Comparison of ENCODE assay signal across 7 mouse cellular contexts in genomic region chr1:20951300-20951763, GRCm38 (mm10). TPM values are rescaled to one million over a fixed set of nuclear protein-coding genes. Genes with fewer than 3 reads are reported as not detected.
DNase-seq lines count a peak whose midpoint lies in the region; ATAC-seq and TF ChIP-seq lines count a peak whose summit lies in the region.

Gene Efhc1 (plus strand): TSS chr1:20951626.

- H3K4me1 ChIP-seq in bone marrow, adult 2 months (ENCODE audit: control insufficient read depth, insufficient read depth, low read length): no peaks in the 10 kb centered on the region; the same call in 1 of the 2 replicates
- no peaks in the 10 kb centered on the region for H3K4me1 ChIP-seq in embryonic facial prominence, embryonic 14.5 days (ENCODE audit: control insufficient read depth, insufficient read depth, low read length)
- H3K4me1 ChIP-seq in heart, adult 2 months (ENCODE audit: control insufficient read depth, insufficient read depth, low read length): no peaks in the 10 kb centered on the region
- H3K4me1 ChIP-seq in kidney, adult 2 months (ENCODE audit: control insufficient read depth, insufficient read depth, low read length): 0 out of 2 replicates have a peak, but pooled peaks cover 3% of the 10 kb centered on the region
- 0 out of 2 replicates have a peak, but pooled peaks cover 3% of the 10 kb centered on the region for H3K4me1 ChIP-seq in limb, embryonic 11.5 days (ENCODE audit: control insufficient read depth, insufficient read depth, low read length)
- peaks cover 10% of the 10 kb centered on the region for H3K4me1 ChIP-seq in midbrain, embryonic 13.5 days (replicated peaks)

- peak within 1 kb of the TSS; percentile 53 for H3K4me3 ChIP-seq in bone marrow, adult 2 months (replicated peaks; ENCODE audit: control insufficient read depth, low read depth, low read length)
- H3K4me3 ChIP-seq in embryonic facial prominence, embryonic 14.5 days (ENCODE audit: low read depth, low read length): peak within 1 kb of the TSS; percentile 55
- peak within 1 kb of the TSS; percentile 75 for H3K4me3 ChIP-seq in heart, adult 2 months
- H3K4me3 ChIP-seq in kidney, adult 2 months (ENCODE audit: insufficient read depth, low read depth, low read length): peak within 1 kb of the TSS; percentile 56
- peak within 1 kb of the TSS; percentile 50 for H3K4me3 ChIP-seq in limb, embryonic 11.5 days (ENCODE audit: low read depth, low read length)
- peak within 1 kb of the TSS; percentile 56 for H3K4me3 ChIP-seq in midbrain, embryonic 13.5 days (replicated peaks)

- no peaks in the 10 kb centered on the region for H3K79me2 ChIP-seq in heart, adult 2 months (replicated peaks; ENCODE audit: control insufficient read depth, insufficient read depth, low read length)

- peak within 1 kb of the TSS; percentile 70 for H3K4me2 ChIP-seq in embryonic facial prominence, embryonic 14.5 days (ENCODE audit: low read depth, low read length)
- H3K4me2 ChIP-seq in limb, embryonic 11.5 days (ENCODE audit: low read depth, severe bottlenecking): peak within 1 kb of the TSS; percentile 70
- H3K4me2 ChIP-seq in midbrain, embryonic 13.5 days (replicated peaks): peak within 1 kb of the TSS; percentile 66

- no peaks in the 10 kb centered on the region for H3K36me3 ChIP-seq in embryonic facial prominence, embryonic 14.5 days (ENCODE audit: control insufficient read depth, insufficient read depth, low read length)
- no peaks in the 10 kb centered on the region for H3K36me3 ChIP-seq in heart, adult 2 months (ENCODE audit: control insufficient read depth, insufficient read depth, low read length)
- H3K36me3 ChIP-seq in kidney, adult 2 months (ENCODE audit: control insufficient read depth, insufficient read depth, low read length): no peaks in the 10 kb centered on the region
- H3K36me3 ChIP-seq in limb, embryonic 11.5 days (ENCODE audit: control insufficient read depth, insufficient read depth, low read length): no peaks in the 10 kb centered on the region
- no peaks in the 10 kb centered on the region for H3K36me3 ChIP-seq in midbrain, embryonic 13.5 days

- peak; percentile 98 for ATAC-seq in embryonic facial prominence, embryonic 14.5 days (ENCODE audit: low read depth)
- ATAC-seq in limb, embryonic 11.5 days (ENCODE audit: insufficient number of reproducible peaks, low FRiP score, low TSS enrichment, low read depth): peak; percentile 97
- peak; percentile 98 for ATAC-seq in midbrain, embryonic 13.5 days

- H3K27me3 ChIP-seq in embryonic facial prominence, embryonic 14.5 days (replicated peaks; ENCODE audit: control insufficient read depth, insufficient read depth, low read length): no peaks in the 10 kb centered on the region
- H3K27me3 ChIP-seq in heart, adult 2 months (ENCODE audit: control insufficient read depth, insufficient read depth, low read length): no peaks in the 10 kb centered on the region
- no peaks in the 10 kb centered on the region for H3K27me3 ChIP-seq in kidney, adult 2 months (replicated peaks; ENCODE audit: control insufficient read depth, insufficient read depth, low read length)
- no peaks in the 10 kb centered on the region for H3K27me3 ChIP-seq in limb, embryonic 11.5 days (ENCODE audit: control insufficient read depth, insufficient read depth, low read length)
- H3K27me3 ChIP-seq in midbrain, embryonic 13.5 days: no peaks in the 10 kb centered on the region

- peak within 1 kb of the TSS; percentile 66 for H3K9ac ChIP-seq in embryonic facial prominence, embryonic 14.5 days (ENCODE audit: low read depth, low read length)
- H3K9ac ChIP-seq in heart, adult 2 months (ENCODE audit: low read depth, low read length): peak within 1 kb of the TSS; percentile 59
- peak within 1 kb of the TSS; percentile 72 for H3K9ac ChIP-seq in limb, embryonic 11.5 days (ENCODE audit: low read length)
- H3K9ac ChIP-seq in midbrain, embryonic 13.5 days (replicated peaks): peak within 1 kb of the TSS; percentile 79

- no peak for TF ChIP-seq EP300 in heart, adult 2 months (IDR thresholded peaks at IDR 0.05; ENCODE audit: insufficient read depth, low read depth, low read length)

- H3K27ac ChIP-seq in bone marrow, adult 2 months (ENCODE audit: control insufficient read depth, insufficient read depth, low read depth, low read length, poor library complexity): no peak within 1 kb of the TSS; the same call in 1 of the 2 replicates
- H3K27ac ChIP-seq in embryonic facial prominence, embryonic 14.5 days (replicated peaks; ENCODE audit: low read depth, low read length): peak within 1 kb of the TSS; percentile 74
- peak within 1 kb of the TSS; percentile 65 for H3K27ac ChIP-seq in heart, adult 2 months
- H3K27ac ChIP-seq in kidney, adult 2 months (ENCODE audit: insufficient read depth, low read depth, low read length): no peak within 1 kb of the TSS
- H3K27ac ChIP-seq in limb, embryonic 11.5 days (replicated peaks; ENCODE audit: low read depth, low read length): no peak within 1 kb of the TSS
- H3K27ac ChIP-seq in midbrain, embryonic 13.5 days: peak within 1 kb of the TSS; percentile 91

- intact Hi-C loops in heart, adult 2 months (cut with DNase I): loop anchor here (1.0 kb wide), 1 partner anchor 128 kb away; the partner anchor contains the start of gene Tram2

- 1% methylated on average over 23 of the region's 23 CpGs for WGBS in bone marrow, adult 2 months
- under 1% methylated on average over 15 of the region's 23 CpGs for WGBS in embryonic facial prominence, embryonic 14.5 days
- WGBS in heart, adult 2 months: 1% methylated on average over 23 of the region's 23 CpGs
- 2% methylated on average over 21 of the region's 23 CpGs for WGBS in kidney, adult 2 months
- 2% methylated on average over 22 of the region's 23 CpGs for WGBS in limb, embryonic 11.5 days
- WGBS in midbrain, embryonic 13.5 days: 1% methylated on average over 23 of the region's 23 CpGs

- no peaks in the 10 kb centered on the region for H3K9me3 ChIP-seq in embryonic facial prominence, embryonic 14.5 days (ENCODE audit: control insufficient read depth, low read length)
- no peaks in the 10 kb centered on the region for H3K9me3 ChIP-seq in limb, embryonic 11.5 days (ENCODE audit: control insufficient read depth, low read length)
- no peaks in the 10 kb centered on the region for H3K9me3 ChIP-seq in midbrain, embryonic 13.5 days

- DNase-seq in embryonic facial prominence, embryonic 14.5 days (ENCODE audit: low spot score): peak; percentile 97
- DNase-seq in heart, adult 2 months: peak; percentile 92 to 93
- peak; percentile 93 for DNase-seq in kidney, adult 2 months
- DNase-seq in limb, embryonic 11.5 days (ENCODE audit: low spot score): peak; percentile 98
- peak; percentile 59 for DNase-seq in spleen, adult 12 weeks (ENCODE audit: low spot score)

- TF ChIP-seq CTCF in bone marrow, adult 2 months (IDR thresholded peaks at IDR 0.05; ENCODE audit: control insufficient read depth, insufficient read depth, low read length): no peak
- peak; percentile 21; the same call in 1 of the 2 replicates for TF ChIP-seq CTCF in heart, adult 2 months (IDR thresholded peaks at IDR 0.05)
- no peak for TF ChIP-seq CTCF in kidney, adult 2 months (conservative IDR thresholded peaks at IDR 0.05; ENCODE audit: insufficient read depth, insufficient read length, low read depth, low read length)

- peak; percentile 33; the same call in 1 of the 2 replicates for TF ChIP-seq POLR2A in bone marrow, adult 2 months (IDR thresholded peaks at IDR 0.05; ENCODE audit: borderline replicate concordance, control insufficient read depth, low read depth, low read length)
- TF ChIP-seq POLR2A in heart, adult 2 months (IDR thresholded peaks at IDR 0.05; ENCODE audit: insufficient read depth, low read depth, low read length): peak; percentile 44; the same call in 1 of the 2 replicates
- no peak for TF ChIP-seq POLR2A in kidney, adult 2 months (IDR thresholded peaks at IDR 0.05; ENCODE audit: low read depth, low read length)

RNA-seq across cellular contexts. Expression of gene Efhc1, which starts in this region (rescaled TPM):
- polyA plus RNA-seq in bone marrow, adult 2 months (2011; ENCODE audit: insufficient read depth, insufficient read length, low replicate concordance, missing spikeins): 1.6 TPM in 1 of 2 replicates, not detected in the other
- 5.7 and 10.6 TPM in 2 replicates for polyA plus RNA-seq in embryonic facial prominence, embryonic 14.5 days (2014; fragmentation: Nextera tagmentation; extraction: Ambion mirVana)
- under 1 TPM; 0.41 to 0.63 TPM for total RNA-seq in heart, adult 2 months (2021)
- 1.2 and 1.8 TPM in 2 replicates for polyA plus RNA-seq in heart, adult 2 months (2012; rRNA removed)
- polyA plus RNA-seq in kidney, adult 2 months (2012; rRNA removed): 0.48 and 0.52 TPM in 2 replicates
- polyA plus RNA-seq in limb, embryonic 11.5 days (2014; fragmentation: Nextera tagmentation; extraction: Ambion mirVana): 1.2 and 2.0 TPM in 2 replicates
- polyA plus RNA-seq in midbrain, embryonic 13.5 days (2015; fragmentation: Nextera tagmentation; extraction: Ambion mirVana): 1.5 TPM in 2 replicates

Comparison
In these comparisons a context has a peak if more than half of its experiments do, and no peak if none do; other contexts are left out.
1. Peak in DNase-seq and H3K4me3 ChIP-seq in kidney, adult 2 months; RNA of the gene not detected or under 1 TPM.
2. H3K27ac ChIP-seq: peak in embryonic facial prominence, embryonic 14.5 days (single experiment), heart, adult 2 months (single experiment) and midbrain, embryonic 13.5 days (single experiment); none in bone marrow, adult 2 months (single experiment), kidney, adult 2 months (single experiment) and limb, embryonic 11.5 days (single experiment).
3. Peak in every context shown above with its lines, with median percentiles within 50 percentile points of each other: H3K4me3 ChIP-seq, ATAC-seq, DNase-seq, H3K4me2 ChIP-seq and H3K9ac ChIP-seq.